Mouse (Mus musculus) C2C12 (cell line): ENCODE results near the gene Pde11a.

Experiments used
- CEBPB ChIP-seq: IDR thresholded peaks from one replicate; pipeline ENCODE4 v1.6.1; 2011; ENCODE audit warnings: low read depth, mild to moderate bottlenecking, control low read depth, moderate library complexity
- CTCF ChIP-seq: IDR thresholded peaks from one replicate; pipeline ENCODE4 v1.5.1; 2011; ENCODE audit not compliant: control insufficient read depth, insufficient read depth, insufficient read length

- TF ChIP-seq CTCF (no peak), CEBPB (no peak)
Measured at GRCm38 (mm10) chr2:76238496-76238895, 100.1 kb downstream of the Pde11a start.
